Mouse (Mus musculus): Measurements from ENCODE around the gene Mrpl48. TPM values are rescaled to one million over a fixed set of nuclear protein-coding genes. Genes with fewer than 3 reads are reported as not detected.

Mrpl48 gene
- 78.9 and 81.2 TPM in 2 replicates for polyA plus RNA-seq (2014; fragmentation: Nextera tagmentation; extraction: Ambion mirVana)

GRCm38 (mm10) chr7:100608130-100608741 lies at the start of gene Mrpl48:
Gene Mrpl48, minus strand, starts transcription at chr7:100608301.
- peak within 1 kb of the TSS; percentile 60 for H3K4me2 ChIP-seq
- peak within 1 kb of the TSS; percentile 100 for H3K4me3 ChIP-seq (ENCODE audit: low read depth, low read length)
- H3K4me1 ChIP-seq (replicated peaks; ENCODE audit: control insufficient read depth, insufficient read depth, low read length), result peaks cover 7% of the 10 kb centered on the region
- no peaks in the 10 kb centered on the region for H3K36me3 ChIP-seq (ENCODE audit: control insufficient read depth, insufficient read depth, low read length)
- H3K9me3 ChIP-seq (ENCODE audit: control insufficient read depth, low read length), result no peaks in the 10 kb centered on the region
- H3K27me3 ChIP-seq (replicated peaks; ENCODE audit: control insufficient read depth, insufficient read depth, low read length), result no peaks in the 10 kb centered on the region
- peak within 1 kb of the TSS; percentile 99 for H3K27ac ChIP-seq (ENCODE audit: low read depth, low read length)
- ATAC-seq (replicated peaks; ENCODE audit: low FRiP score) (peak; percentile 40), DNase-seq (ENCODE audit: low spot score) (peak; percentile 64)
- WGBS, result under 1% methylated on average over 41 of the region's 43 CpGs
- peak within 1 kb of the TSS; percentile 99 for H3K9ac ChIP-seq (ENCODE audit: low read depth, low read length)

GRCm38 (mm10) chr7:100656739-100657138 lies 48.6 kb upstream of the Mrpl48 start:
- no peak for DNase-seq (ENCODE audit: low spot score)
- no peak overlapping the region for H3K4me3 ChIP-seq (ENCODE audit: low read depth, low read length)
- no peaks in the 10 kb centered on the region for H3K27me3 ChIP-seq (replicated peaks; ENCODE audit: control insufficient read depth, insufficient read depth, low read length)
- H3K27ac ChIP-seq (ENCODE audit: low read depth, low read length), result no peak overlapping the region
- no peak overlapping the region for H3K4me2 ChIP-seq
- no peak for ATAC-seq (replicated peaks; ENCODE audit: low FRiP score)
- H3K9ac ChIP-seq (ENCODE audit: low read depth, low read length), result no peak overlapping the region
- H3K4me1 ChIP-seq (replicated peaks; ENCODE audit: control insufficient read depth, insufficient read depth, low read length), result peaks cover 4% of the 10 kb centered on the region; the same call in 1 of the 2 replicates
- no peaks in the 10 kb centered on the region for H3K36me3 ChIP-seq (ENCODE audit: control insufficient read depth, insufficient read depth, low read length)
- no peaks in the 10 kb centered on the region for H3K9me3 ChIP-seq (ENCODE audit: control insufficient read depth, low read length)
- 60% methylated on average over 5 of the region's 5 CpGs for WGBS

GRCm38 (mm10) chr7:100654441-100654840 lies 46.3 kb upstream of the Mrpl48 start:
- WGBS, result 88% methylated on average over 8 of the region's 8 CpGs
- Histone ChIP-seq H3K9ac (ENCODE audit: low read depth, low read length) (no peak overlapping the region), H3K36me3 (ENCODE audit: control insufficient read depth, insufficient read depth, low read length) (no peaks in the 10 kb centered on the region), H3K4me2 (no peak overlapping the region), H3K4me1 (replicated peaks; ENCODE audit: control insufficient read depth, insufficient read depth, low read length) (peaks cover 4% of the 10 kb centered on the region; the same call in 1 of the 2 replicates), H3K9me3 (ENCODE audit: control insufficient read depth, low read length) (no peaks in the 10 kb centered on the region), H3K4me3 (ENCODE audit: low read depth, low read length) (no peak overlapping the region), H3K27me3 (replicated peaks; ENCODE audit: control insufficient read depth, insufficient read depth, low read length) (no peaks in the 10 kb centered on the region), H3K27ac (ENCODE audit: low read depth, low read length) (no peak overlapping the region)
- DNase-seq (ENCODE audit: low spot score) (no peak), ATAC-seq (replicated peaks; ENCODE audit: low FRiP score) (no peak)

GRCm38 (mm10) chr7:100653480-100654266 lies 45.6 kb upstream of the Mrpl48 start:
- Histone ChIP-seq H3K9me3 (ENCODE audit: control insufficient read depth, low read length) (no peaks in the 10 kb centered on the region), H3K4me1 (replicated peaks; ENCODE audit: control insufficient read depth, insufficient read depth, low read length) (peaks cover 4% of the 10 kb centered on the region; the same call in 1 of the 2 replicates), H3K36me3 (ENCODE audit: control insufficient read depth, insufficient read depth, low read length) (no peaks in the 10 kb centered on the region), H3K4me2 (no peak overlapping the region), H3K9ac (ENCODE audit: low read depth, low read length) (no peak overlapping the region), H3K27ac (ENCODE audit: low read depth, low read length) (no peak overlapping the region), H3K4me3 (ENCODE audit: low read depth, low read length) (no peak overlapping the region), H3K27me3 (replicated peaks; ENCODE audit: control insufficient read depth, insufficient read depth, low read length) (no peaks in the 10 kb centered on the region)
- 82% methylated on average over 9 of the region's 9 CpGs for WGBS
- peak; percentile 22 for DNase-seq (ENCODE audit: low spot score)
- no peak for ATAC-seq (replicated peaks; ENCODE audit: low FRiP score)

- no peak overlapping the region for H3K9ac ChIP-seq (ENCODE audit: low read depth, low read length)
- no peaks in the 10 kb centered on the region for H3K27me3 ChIP-seq (replicated peaks; ENCODE audit: control insufficient read depth, insufficient read depth, low read length)
- DNase-seq (ENCODE audit: low spot score), result peak; percentile 29
- no peak overlapping the region for H3K4me3 ChIP-seq (ENCODE audit: low read depth, low read length)
- no peak overlapping the region for H3K27ac ChIP-seq (ENCODE audit: low read depth, low read length)
- H3K36me3 ChIP-seq (ENCODE audit: control insufficient read depth, insufficient read depth, low read length), result no peaks in the 10 kb centered on the region
- no peak overlapping the region for H3K4me2 ChIP-seq
- no peaks in the 10 kb centered on the region for H3K9me3 ChIP-seq (ENCODE audit: control insufficient read depth, low read length)
- WGBS, result 56% methylated on average over 4 of the region's 4 CpGs
- no peak for ATAC-seq (replicated peaks; ENCODE audit: low FRiP score)
- H3K4me1 ChIP-seq (replicated peaks; ENCODE audit: control insufficient read depth, insufficient read depth, low read length), result no peaks in the 10 kb centered on the region
These were observed 42.9 kb upstream of the Mrpl48 start for GRCm38 (mm10) chr7:100651011-100651410.

GRCm38 (mm10) chr7:100650421-100650820 lies 42.3 kb upstream of the Mrpl48 start:
- H3K4me3 ChIP-seq (ENCODE audit: low read depth, low read length), result no peak overlapping the region
- no peaks in the 10 kb centered on the region for H3K36me3 ChIP-seq (ENCODE audit: control insufficient read depth, insufficient read depth, low read length)
- no peaks in the 10 kb centered on the region for H3K27me3 ChIP-seq (replicated peaks; ENCODE audit: control insufficient read depth, insufficient read depth, low read length)
- H3K4me1 ChIP-seq (replicated peaks; ENCODE audit: control insufficient read depth, insufficient read depth, low read length), result no peaks in the 10 kb centered on the region
- no peak overlapping the region for H3K27ac ChIP-seq (ENCODE audit: low read depth, low read length)
- H3K9me3 ChIP-seq (ENCODE audit: control insufficient read depth, low read length), result no peaks in the 10 kb centered on the region
- no peak overlapping the region for H3K4me2 ChIP-seq
- DNase-seq (ENCODE audit: low spot score), result no peak
- 77% methylated on average over 6 of the region's 6 CpGs for WGBS
- no peak for ATAC-seq (replicated peaks; ENCODE audit: low FRiP score)
- no peak overlapping the region for H3K9ac ChIP-seq (ENCODE audit: low read depth, low read length)

- Histone ChIP-seq H3K9me3 (ENCODE audit: control insufficient read depth, low read length) (no peaks in the 10 kb centered on the region), H3K27ac (ENCODE audit: low read depth, low read length) (no peak overlapping the region), H3K4me2 (no peak overlapping the region), H3K4me1 (replicated peaks; ENCODE audit: control insufficient read depth, insufficient read depth, low read length) (no peaks in the 10 kb centered on the region), H3K36me3 (ENCODE audit: control insufficient read depth, insufficient read depth, low read length) (no peaks in the 10 kb centered on the region), H3K27me3 (replicated peaks; ENCODE audit: control insufficient read depth, insufficient read depth, low read length) (no peaks in the 10 kb centered on the region), H3K9ac (ENCODE audit: low read depth, low read length) (no peak overlapping the region), H3K4me3 (ENCODE audit: low read depth, low read length) (no peak overlapping the region)
- 76% methylated on average over 8 of the region's 8 CpGs for WGBS
- DNase-seq (ENCODE audit: low spot score) (peak; percentile 29), ATAC-seq (replicated peaks; ENCODE audit: low FRiP score) (no peak)
These were observed 41.7 kb upstream of the Mrpl48 start for GRCm38 (mm10) chr7:100649826-100650225.

GRCm38 (mm10) chr7:100649095-100649494 lies 41.0 kb upstream of the Mrpl48 start:
- no peak for DNase-seq (ENCODE audit: low spot score)
- H3K9me3 ChIP-seq (ENCODE audit: control insufficient read depth, low read length), result no peaks in the 10 kb centered on the region
- 72% methylated on average over 4 of the region's 4 CpGs for WGBS
- no peak overlapping the region for H3K9ac ChIP-seq (ENCODE audit: low read depth, low read length)
- no peak for ATAC-seq (replicated peaks; ENCODE audit: low FRiP score)
- H3K36me3 ChIP-seq (ENCODE audit: control insufficient read depth, insufficient read depth, low read length), result no peaks in the 10 kb centered on the region
- no peak overlapping the region for H3K4me3 ChIP-seq (ENCODE audit: low read depth, low read length)
- H3K27me3 ChIP-seq (replicated peaks; ENCODE audit: control insufficient read depth, insufficient read depth, low read length), result no peaks in the 10 kb centered on the region
- H3K27ac ChIP-seq (ENCODE audit: low read depth, low read length), result no peak overlapping the region
- H3K4me1 ChIP-seq (replicated peaks; ENCODE audit: control insufficient read depth, insufficient read depth, low read length), result no peaks in the 10 kb centered on the region
- no peak overlapping the region for H3K4me2 ChIP-seq

All from liver, embryonic 11.5 days (tissue).